Mouse (Mus musculus) hematopoietic stem cell, adult 5-6 weeks (primary cell): Measurements from ENCODE around the gene Krt71. TPM values are rescaled to one million over a fixed set of nuclear protein-coding genes. Genes with fewer than 3 reads are reported as not detected.
"Not testable (repeated sequence)": the region's sequence is repeated elsewhere in the genome, so short reads cannot be mapped to it uniquely, and the experiment has no call there.

Source experiments
- ATAC-seq, 2 experiments: fragments of 125-278 bp in 1 of 2; replicated peaks in 1 of 2; 2 replicates each; pipeline ENCODE4 v1.8.0; 2016 to 2017; ENCODE audit warnings: inconsistent platforms in 2 of 2, mild to moderate bottlenecking in 2 of 2, moderate number of reproducible peaks in 2 of 2, low read depth in 1 of 2, moderate TSS enrichment in 1 of 2; ENCODE audit not compliant: low FRiP score in 2 of 2, poor library complexity in 2 of 2, severe bottlenecking in 2 of 2, insufficient read depth in 1 of 2, low TSS enrichment in 1 of 2
- total RNA-seq: library from RNA; stranded (forward); fragments of 172-1452, 232-1000 nt; gene quantifications from 2 replicates; pipeline ENCODE4 v1.2.3, GENCODE M21; 2017

The Krt71 gene
- total RNA-seq, 1 experiment from 2014 or later, result not detected

GRCm38 (mm10) chr15:101699192-101699591 is 43.7 kb downstream of the Krt71 start:
- ATAC-seq, result no peak

- ATAC-seq, result no peak
Observed at GRCm38 (mm10) chr15:101697326-101698188, 45.4 kb downstream of the Krt71 start.

- no peak for ATAC-seq
Observed at GRCm38 (mm10) chr15:101694207-101694606, 48.7 kb downstream of the Krt71 start, which contains the start of gene Krt6a. Gene Krt6a, minus strand, starts transcription at chr15:101694307.

GRCm38 (mm10) chr15:101690460-101690859 is 52.4 kb downstream of the Krt71 start:
- not testable (repeated sequence) for ATAC-seq

- no peak for ATAC-seq
Observed at GRCm38 (mm10) chr15:101688161-101688560, 54.7 kb downstream of the Krt71 start.

Other genes with a start within 250 kb of the Krt71 start
- gene Gm49425, start 225.8 kb downstream of the Krt71 start, total RNA-seq, result not detected in 2 replicates
- not detected in 2 replicates for gene Krt84, start 210.3 kb downstream of the Krt71 start, total RNA-seq
- not detected in 2 replicates for gene Krt82, start 192.4 kb downstream of the Krt71 start, total RNA-seq
- not detected in 2 replicates for gene Krt90, start 180.2 kb downstream of the Krt71 start, total RNA-seq
- not detected in 2 replicates for gene Krt75, start 169.2 kb downstream of the Krt71 start, total RNA-seq
- not detected in 2 replicates for gene Gm5414, start 114.9 kb downstream of the Krt71 start, total RNA-seq
- gene Gm5478, start 95.7 kb downstream of the Krt71 start, total RNA-seq, result 0.10 TPM in 1 of 2 replicates, not detected in the other
- gene Krt6b, start 62.8 kb downstream of the Krt71 start, total RNA-seq, result not detected in 2 replicates
- not detected in 2 replicates for gene Krt6a, start 48.8 kb downstream of the Krt71 start, total RNA-seq
- not detected in 2 replicates for gene Krt5, start 30.2 kb downstream of the Krt71 start, total RNA-seq
- gene Krt72, start 43.4 kb upstream of the Krt71 start, total RNA-seq, result not detected in 2 replicates
- gene Krt73, start 59.2 kb upstream of the Krt71 start, total RNA-seq, result not detected in 2 replicates
- gene Krt2, start 75.1 kb upstream of the Krt71 start, total RNA-seq, result not detected in 2 replicates
- not detected in 2 replicates for gene Krt1, start 107.7 kb upstream of the Krt71 start, total RNA-seq
- not detected in 2 replicates for gene Krt77, start 126.6 kb upstream of the Krt71 start, total RNA-seq
- not detected in 2 replicates for gene Krt76, start 149.8 kb upstream of the Krt71 start, total RNA-seq
- not detected in 2 replicates for gene Krt4, start 181.6 kb upstream of the Krt71 start, total RNA-seq
- gene Krt79, start 197.2 kb upstream of the Krt71 start, total RNA-seq, result not detected in 2 replicates
- gene Krt78, start 211.2 kb upstream of the Krt71 start, total RNA-seq, result not detected in 2 replicates